Mouse (Mus musculus) midbrain, embryonic 10.5 days (tissue): Measurements from ENCODE around the gene Fancd2. TPM values are rescaled to one million over a fixed set of nuclear protein-coding genes. Genes with fewer than 3 reads are reported as not detected.

Source experiments
- DNase-seq: peaks from one replicate; pipeline ENCODE4 v3.0.0-alpha.2; 2017; ENCODE audit warnings: low spot score
- H3K27ac ChIP-seq: fragments of 300-500 bp; sonication (generic); replicated peaks from 2 replicates; pipeline ENCODE4 v1.5.1; 2016; ENCODE audit warnings: mild to moderate bottlenecking
- H3K27me3 ChIP-seq: fragments of 300-500 bp; sonication (generic); 2 replicates; pipeline ENCODE4 v1.6.1; 2016; ENCODE audit warnings: low read depth, mild to moderate bottlenecking; ENCODE audit not compliant: poor library complexity, severe bottlenecking
- H3K36me3 ChIP-seq: fragments of 300-500 bp; sonication (generic); 2 replicates; pipeline ENCODE4 v1.6.1; 2016; ENCODE audit warnings: mild to moderate bottlenecking, moderate library complexity
- H3K4me1 ChIP-seq: fragments of 300-500 bp; sonication (generic); 2 replicates; pipeline ENCODE4 v1.6.1; 2016
- H3K4me3 ChIP-seq: fragments of 300-500 bp; sonication (generic); 2 replicates; pipeline ENCODE4 v1.5.1; 2016; ENCODE audit warnings: mild to moderate bottlenecking, moderate library complexity
- H3K9me3 ChIP-seq: fragments of 300-500 bp; sonication (generic); replicated peaks from 2 replicates; pipeline ENCODE4 v1.6.1; 2016; ENCODE audit warnings: mild to moderate bottlenecking
- WGBS: fragments of 180-500 bp; shearing (Covaris S2); methylation state at CpG from one replicate; pipeline ENCODE4 v1.1.7; 2016; 5-methylcytosine and 5-hydroxymethylcytosine counted together
- polyA plus RNA-seq: library from polyadenylated mRNA; unstranded; fragments of >200 nt; fragmentation: Nextera tagmentation; extraction: Ambion mirVana; gene quantifications from 2 replicates; pipeline ENCODE4 v1.2.1, GENCODE M21; 2016

The Fancd2 gene
- polyA plus RNA-seq, 1 experiment from 2014 or later: 18.2 TPM

DNA sequence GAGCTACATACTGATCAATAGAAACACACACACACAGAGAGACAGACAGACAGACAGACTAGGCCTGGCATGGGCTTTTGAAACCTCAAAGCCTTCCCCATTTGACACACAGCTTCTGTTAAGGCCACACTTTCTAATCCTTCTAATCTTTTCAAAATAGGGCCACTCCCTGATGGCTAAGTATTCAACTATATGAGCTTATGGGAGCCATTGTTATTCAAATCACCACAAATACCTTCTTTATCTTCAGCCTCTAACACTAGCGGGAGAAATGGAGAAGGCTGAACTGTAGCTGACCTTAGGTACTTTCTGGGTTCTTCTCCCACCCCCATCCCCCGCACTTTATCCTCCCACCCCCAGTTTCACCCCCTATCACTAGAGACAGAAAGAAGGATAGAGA lies 28.7 kb upstream of the Fancd2 start:
- H3K27ac ChIP-seq: no peak overlapping the region
- H3K27me3 ChIP-seq: peaks cover 27% of the 10 kb centered on the region
- 46% methylated on average over 2 of the region's 2 CpGs for WGBS
- DNase-seq: no peak
- no peak overlapping the region for H3K4me3 ChIP-seq
- H3K9me3 ChIP-seq: peaks cover 2% of the 10 kb centered on the region; the same call in 1 of the 2 replicates
- peaks cover 20% of the 10 kb centered on the region for H3K4me1 ChIP-seq
- no peaks in the 10 kb centered on the region for H3K36me3 ChIP-seq

DNA sequence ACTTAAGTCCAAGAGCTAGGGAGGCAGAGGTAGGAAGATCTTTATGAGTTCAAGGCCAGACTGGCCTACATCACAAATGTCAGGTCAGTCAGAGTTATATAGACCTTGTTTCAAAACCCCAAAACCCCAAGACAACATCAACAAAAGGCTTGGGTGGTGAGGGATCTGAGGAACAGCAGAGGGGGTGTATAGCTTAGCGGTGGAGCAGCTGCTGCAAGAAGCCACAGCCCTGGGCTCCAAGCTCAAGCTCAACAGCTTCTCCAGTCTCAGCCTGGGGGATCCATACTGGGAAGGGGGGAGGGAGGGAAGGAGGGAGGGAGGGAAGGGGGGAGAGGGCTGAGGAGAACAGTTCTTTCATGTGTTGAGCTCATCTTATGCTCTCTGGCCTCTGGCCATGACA lies 25.8 kb upstream of the Fancd2 start:
- Histone ChIP-seq H3K9me3 (peaks cover 2% of the 10 kb centered on the region; the same call in 1 of the 2 replicates), H3K4me3 (no peak overlapping the region), H3K36me3 (no peaks in the 10 kb centered on the region), H3K27ac (no peak overlapping the region), H3K27me3 (peaks cover 16% of the 10 kb centered on the region), H3K4me1 (peaks cover 20% of the 10 kb centered on the region)
- no peak for DNase-seq
- 85% methylated on average over 1 of the region's 1 CpGs for WGBS

DNA sequence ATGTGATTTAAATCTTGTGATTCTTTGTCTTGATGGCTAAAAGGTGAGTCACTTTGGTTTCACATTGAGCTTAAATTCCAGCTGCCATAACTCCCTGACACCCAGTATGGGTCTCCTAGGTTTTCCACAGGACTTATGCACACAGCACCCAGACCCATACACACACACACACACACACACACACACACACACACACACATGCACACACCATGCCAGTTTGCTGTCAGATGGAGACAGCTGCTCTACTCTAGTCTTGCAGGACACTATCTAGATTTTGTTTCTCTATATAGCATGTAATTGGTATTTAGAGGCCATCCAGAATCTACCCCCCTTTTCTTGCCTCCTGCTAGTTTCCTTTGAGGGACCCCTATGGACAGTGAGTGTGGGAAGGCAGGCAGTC lies 24.4 kb upstream of the Fancd2 start:
- Histone ChIP-seq H3K36me3 (peaks cover under 1% of the 10 kb centered on the region; the same call in 1 of the 2 replicates), H3K27ac (no peak overlapping the region), H3K4me3 (no peak overlapping the region), H3K27me3 (peaks cover 5% of the 10 kb centered on the region; the same call in 1 of the 2 replicates), H3K4me1 (peaks cover 8% of the 10 kb centered on the region; the same call in 1 of the 2 replicates), H3K9me3 (peaks cover 2% of the 10 kb centered on the region; the same call in 1 of the 2 replicates)
- no peak for DNase-seq

- Histone ChIP-seq H3K9me3 (peaks cover 2% of the 10 kb centered on the region; the same call in 1 of the 2 replicates), H3K4me1 (no peaks in the 10 kb centered on the region), H3K36me3 (peaks cover 12% of the 10 kb centered on the region), H3K4me3 (no peak overlapping the region), H3K27me3 (no peaks in the 10 kb centered on the region), H3K27ac (peak overlapping the region; percentile 38; the same call in 1 of the 2 replicates)
- WGBS: 72% methylated on average over 7 of the region's 7 CpGs
- DNase-seq: no peak
Observed at GRCm38 (mm10) chr6:113508272-113508946, 23.1 kb upstream of the Fancd2 start.

DNA sequence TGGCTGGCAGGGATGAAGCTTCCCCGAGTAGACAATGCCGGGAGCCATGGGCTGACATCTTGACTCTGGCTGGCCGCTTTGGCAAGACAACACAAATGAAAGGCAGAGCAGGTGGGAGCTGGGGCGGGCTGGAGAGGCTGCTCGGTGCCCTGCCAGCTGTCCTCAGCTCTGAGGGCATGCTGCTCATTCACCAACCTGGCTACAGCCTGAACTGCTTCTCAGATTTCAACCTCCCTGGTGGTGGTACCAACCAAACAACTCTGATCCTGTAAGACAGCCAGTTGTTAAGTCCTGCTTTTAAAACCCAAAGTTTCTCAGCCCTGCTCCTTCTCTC lies 22.6 kb upstream of the Fancd2 start:
- peaks cover 18% of the 10 kb centered on the region for H3K36me3 ChIP-seq
- no peak for DNase-seq
- 0 out of 2 replicates have a peak overlapping the region, but pooled peaks have one; percentile 38 for H3K27ac ChIP-seq
- 62% methylated on average over 5 of the region's 5 CpGs for WGBS
- H3K4me1 ChIP-seq: no peaks in the 10 kb centered on the region
- no peak overlapping the region for H3K4me3 ChIP-seq
- H3K27me3 ChIP-seq: no peaks in the 10 kb centered on the region
- no peaks in the 10 kb centered on the region for H3K9me3 ChIP-seq

- peaks cover 68% of the 10 kb centered on the region for H3K36me3 ChIP-seq
- WGBS: 96% methylated on average over 6 of the region's 6 CpGs
Observed at GRCm38 (mm10) chr6:113513944-113514343, 17.5 kb upstream of the Fancd2 start.

DNA sequence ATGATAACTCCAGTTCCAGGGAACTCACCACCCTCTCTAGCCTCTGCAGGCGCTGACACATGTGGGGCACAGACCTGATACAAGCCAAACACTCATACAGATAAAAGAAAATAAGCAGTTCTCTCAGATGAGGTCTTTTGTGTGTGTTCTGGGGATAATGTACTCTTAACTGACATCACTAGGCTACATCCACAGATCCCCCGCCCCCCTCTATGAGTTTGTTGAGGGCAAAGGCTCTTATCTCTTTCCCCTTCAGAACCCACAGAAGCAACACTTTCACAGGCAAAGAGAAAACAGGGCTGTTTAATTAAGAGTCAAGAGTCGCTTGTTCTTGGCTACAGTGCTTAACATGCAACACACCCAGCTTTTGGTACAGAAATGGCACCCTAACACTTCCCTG lies 16.9 kb upstream of the Fancd2 start:
- Histone ChIP-seq H3K36me3 (peaks cover 74% of the 10 kb centered on the region), H3K4me3 (no peak overlapping the region), H3K27ac (no peak overlapping the region), H3K9me3 (no peaks in the 10 kb centered on the region), H3K4me1 (no peaks in the 10 kb centered on the region), H3K27me3 (no peaks in the 10 kb centered on the region)
- DNase-seq: no peak
- WGBS: 91% methylated on average over 3 of the region's 3 CpGs

More at GRCm38 (mm10) chr6:113513944-113514343, 17.5 kb upstream of the Fancd2 start:
- no peaks in the 10 kb centered on the region for H3K9me3 ChIP-seq
- H3K4me1 ChIP-seq: no peaks in the 10 kb centered on the region
- H3K4me3 ChIP-seq: no peak overlapping the region
- no peak overlapping the region for H3K27ac ChIP-seq
- no peak for DNase-seq
- no peaks in the 10 kb centered on the region for H3K27me3 ChIP-seq

GRCm38 (mm10) chr6:113517434-113518080 lies 13.9 kb upstream of the Fancd2 start:
- H3K9me3 ChIP-seq: no peaks in the 10 kb centered on the region
- H3K27me3 ChIP-seq: no peaks in the 10 kb centered on the region
- WGBS: 96% methylated on average over 8 of the region's 8 CpGs
- no peak overlapping the region for H3K4me3 ChIP-seq
- peaks cover 100% of the 10 kb centered on the region for H3K36me3 ChIP-seq
- no peaks in the 10 kb centered on the region for H3K4me1 ChIP-seq
- H3K27ac ChIP-seq: no peak overlapping the region
- DNase-seq: no peak

DNA sequence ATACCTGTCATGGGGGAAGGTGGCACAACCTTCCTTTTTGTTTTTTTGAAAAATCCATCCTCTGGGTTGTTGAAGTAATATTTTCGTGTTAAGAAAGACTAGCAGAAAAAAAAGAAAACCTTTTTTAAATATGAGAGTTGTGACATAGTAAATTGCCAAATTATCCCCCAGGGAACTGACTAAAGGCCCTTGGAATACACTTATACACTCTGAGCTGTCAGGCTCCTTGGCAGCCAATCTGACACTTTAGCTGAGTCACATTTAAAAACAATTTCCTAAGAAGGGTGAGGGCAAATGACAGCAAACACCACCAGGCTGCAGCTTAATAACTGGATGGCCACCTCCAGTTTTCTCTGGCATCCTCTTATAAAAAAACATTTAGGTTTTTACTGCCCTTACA lies 9.2 kb upstream of the Fancd2 start:
- H3K27me3 ChIP-seq: no peaks in the 10 kb centered on the region
- no peak overlapping the region for H3K27ac ChIP-seq
- no peaks in the 10 kb centered on the region for H3K9me3 ChIP-seq
- 71% methylated on average over 1 of the region's 1 CpGs for WGBS
- H3K4me3 ChIP-seq: no peak overlapping the region
- no peaks in the 10 kb centered on the region for H3K4me1 ChIP-seq
- H3K36me3 ChIP-seq: peaks cover 86% of the 10 kb centered on the region
- no peak for DNase-seq

DNA sequence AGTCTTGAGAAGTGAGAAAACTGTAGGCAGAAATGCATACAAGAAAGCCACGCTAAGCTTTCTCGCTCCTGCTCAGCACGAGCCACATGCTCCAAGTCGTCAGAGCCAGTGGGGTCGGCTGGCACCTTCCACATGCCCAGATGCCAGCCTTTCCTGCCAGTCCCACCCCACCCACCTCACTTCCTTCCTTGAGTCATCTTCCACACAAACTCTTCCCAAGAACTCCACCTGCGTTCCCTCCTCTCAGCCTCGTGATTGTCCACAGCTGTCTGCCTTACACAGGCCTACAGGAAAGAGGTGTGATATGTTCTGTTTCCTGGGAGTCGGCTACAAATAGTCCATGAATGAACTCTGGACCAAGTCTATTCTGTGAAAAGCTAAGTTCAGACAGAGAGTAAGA lies 8.1 kb upstream of the Fancd2 start:
- WGBS: 92% methylated on average over 8 of the region's 8 CpGs
- Histone ChIP-seq H3K36me3 (peaks cover 84% of the 10 kb centered on the region), H3K27ac (no peak overlapping the region), H3K4me3 (no peak overlapping the region), H3K4me1 (no peaks in the 10 kb centered on the region), H3K9me3 (no peaks in the 10 kb centered on the region), H3K27me3 (no peaks in the 10 kb centered on the region)
- no peak for DNase-seq

- Histone ChIP-seq H3K36me3 (peaks cover 38% of the 10 kb centered on the region), H3K27me3 (no peaks in the 10 kb centered on the region), H3K9me3 (no peaks in the 10 kb centered on the region), H3K4me1 (peaks cover 26% of the 10 kb centered on the region), H3K27ac (peak overlapping the region; percentile 90), H3K4me3 (peak overlapping the region; percentile 82)
- no peak for DNase-seq
- WGBS: 8% methylated on average over 7 of the region's 7 CpGs
Observed at GRCm38 (mm10) chr6:113531840-113532404, 440 bp downstream of the Fancd2 start.

DNA sequence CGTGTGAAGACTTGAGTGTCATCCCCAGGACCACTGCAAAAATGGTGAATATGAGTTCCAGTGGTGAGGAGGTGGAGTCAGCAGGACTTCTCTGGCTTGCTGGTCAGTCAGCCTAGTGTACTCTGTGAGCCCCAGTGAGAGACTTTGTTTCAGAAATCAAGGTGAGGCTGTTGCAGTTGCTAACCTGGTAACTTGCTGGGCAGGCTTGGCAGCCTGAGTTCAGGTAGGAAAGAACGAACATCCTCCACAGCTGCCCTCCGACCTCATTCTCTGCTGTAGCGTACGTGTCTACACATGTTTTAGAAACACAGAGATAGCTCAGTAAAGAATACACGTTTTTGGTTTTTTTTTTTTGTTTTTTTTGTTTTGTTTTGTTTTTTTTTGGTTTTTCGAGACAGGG lies 3.4 kb downstream of the Fancd2 start:
- H3K27me3 ChIP-seq: no peaks in the 10 kb centered on the region
- H3K4me3 ChIP-seq: no peak overlapping the region
- peaks cover 19% of the 10 kb centered on the region for H3K4me1 ChIP-seq
- H3K9me3 ChIP-seq: no peaks in the 10 kb centered on the region
- no peak for DNase-seq
- 85% methylated on average over 7 of the region's 7 CpGs for WGBS
- peaks cover 40% of the 10 kb centered on the region for H3K36me3 ChIP-seq
- no peak overlapping the region for H3K27ac ChIP-seq

- Histone ChIP-seq H3K4me1 (no peaks in the 10 kb centered on the region), H3K4me3 (no peak overlapping the region), H3K27me3 (no peaks in the 10 kb centered on the region), H3K9me3 (no peaks in the 10 kb centered on the region), H3K27ac (no peak overlapping the region), H3K36me3 (peaks cover 68% of the 10 kb centered on the region)
- no peak for DNase-seq
- WGBS: 88% methylated on average over 6 of the region's 6 CpGs
Observed at GRCm38 (mm10) chr6:113541610-113542009, 10.1 kb downstream of the Fancd2 start.
